Mouse (Mus musculus) intestine, embryonic 14.5 days (tissue): ENCODE measurements around the gene Doc2b. TPM values are rescaled to one million over a fixed set of nuclear protein-coding genes. Genes with fewer than 3 reads are reported as not detected.

ENCODE experiments used
- ATAC-seq: fragments of 200-750 bp; cut with Nextera tagmentation; replicated peaks from 2 replicates; pipeline ENCODE4 v1.8.0; 2017; ENCODE audit warnings: low read depth, moderate number of reproducible peaks, moderate TSS enrichment, moderate library complexity; ENCODE audit not compliant: low FRiP score, low TSS enrichment
- DNase-seq: peaks from one replicate; pipeline ENCODE4 v3.0.0-alpha.2; 2018; ENCODE audit warnings: low spot score
- H3K27ac ChIP-seq: fragments of 300-500 bp; sonication (generic); 2 replicates; pipeline ENCODE4 v1.5.1; 2014; ENCODE audit warnings: low read depth, mild to moderate bottlenecking, control low read depth
- H3K27me3 ChIP-seq: fragments of 300-500 bp; sonication (generic); replicated peaks from 2 replicates; pipeline ENCODE4 v1.6.1; 2014; ENCODE audit warnings: low read length, control low read depth; ENCODE audit not compliant: control insufficient read depth, insufficient read depth
- H3K36me3 ChIP-seq: fragments of 300-500 bp; sonication (generic); 2 replicates; pipeline ENCODE4 v1.6.1; 2014; ENCODE audit warnings: low read length, control low read depth; ENCODE audit not compliant: control insufficient read depth, insufficient read depth
- H3K4me1 ChIP-seq: fragments of 300-500 bp; sonication (generic); replicated peaks from 2 replicates; pipeline ENCODE4 v1.6.1; 2014; ENCODE audit warnings: low read length, control low read depth, mixed read lengths; ENCODE audit not compliant: control insufficient read depth, insufficient read depth
- H3K4me2 ChIP-seq: fragments of 300-500 bp; sonication (generic); 2 replicates; pipeline ENCODE4 v1.6.1; 2014; ENCODE audit warnings: low read length
- H3K4me3 ChIP-seq: fragments of 300-500 bp; sonication (generic); 2 replicates; pipeline ENCODE4 v1.5.1; 2014; ENCODE audit warnings: low read depth, low read length, control low read depth, mixed read lengths
- H3K9ac ChIP-seq: fragments of 300-500 bp; sonication (generic); 2 replicates; pipeline ENCODE4 v1.6.1; 2014; ENCODE audit warnings: mild to moderate bottlenecking, low read length
- H3K9me3 ChIP-seq: fragments of 300-500 bp; sonication (generic); 2 replicates; pipeline ENCODE4 v1.6.1; 2016; ENCODE audit warnings: low read length, control low read depth; ENCODE audit not compliant: control insufficient read depth
- WGBS: fragments of 180-500 bp; shearing (Covaris S2); extraction: QIAGEN DNeasy Blood & Tissue Kit; methylation state at CpG from one replicate; pipeline ENCODE4 v1.1.7; 2014; 5-methylcytosine and 5-hydroxymethylcytosine counted together
- polyA plus RNA-seq: library from polyadenylated mRNA; unstranded; fragments of >200 nt; fragmentation: Nextera tagmentation; extraction: Ambion mirVana; gene quantifications from 2 replicates; pipeline ENCODE4 v1.2.1, GENCODE M21; 2014

Doc2b gene
- polyA plus RNA-seq, 1 experiment from 2014 or later: 2.2 TPM

- ATAC-seq (no peak), DNase-seq (no peak)
- H3K27ac ChIP-seq: no peak overlapping the region
Observed at GRCm38 (mm10) chr11:75775919-75776318, 19.9 kb downstream of the Doc2b start.

GRCm38 (mm10) chr11:75772562-75772961 lies 23.3 kb downstream of the Doc2b start:
- ATAC-seq: no peak
- Histone ChIP-seq H3K4me3 (no peak overlapping the region), H3K27me3 (no peaks in the 10 kb centered on the region), H3K27ac (no peak overlapping the region), H3K9me3 (no peaks in the 10 kb centered on the region), H3K9ac (no peak overlapping the region), H3K4me1 (0 out of 2 replicates have a peak, but pooled peaks cover 7% of the 10 kb centered on the region), H3K4me2 (no peak overlapping the region), H3K36me3 (peaks cover 2% of the 10 kb centered on the region; the same call in 1 of the 2 replicates)
- WGBS: 75% methylated on average over 5 of the region's 5 CpGs
- DNase-seq: no peak

More at GRCm38 (mm10) chr11:75775919-75776318, 19.9 kb downstream of the Doc2b start:
- Histone ChIP-seq H3K4me2 (no peak overlapping the region), H3K36me3 (no peaks in the 10 kb centered on the region), H3K9me3 (no peaks in the 10 kb centered on the region), H3K4me1 (no peaks in the 10 kb centered on the region), H3K27me3 (no peaks in the 10 kb centered on the region), H3K4me3 (no peak overlapping the region), H3K9ac (no peak overlapping the region)
- 82% methylated on average over 1 of the region's 1 CpGs for WGBS

GRCm38 (mm10) chr11:75769206-75769605 lies 26.6 kb downstream of the Doc2b start:
- Histone ChIP-seq H3K4me3 (peak overlapping the region; percentile 17), H3K27ac (peak overlapping the region; percentile 43; the same call in 1 of the 2 replicates)
- WGBS: 2% methylated on average over 23 of the region's 23 CpGs

GRCm38 (mm10) chr11:75768091-75768989 lies 27.5 kb downstream of the Doc2b start:
- H3K9ac ChIP-seq: no peak overlapping the region
- H3K4me1 ChIP-seq: 0 out of 2 replicates have a peak, but pooled peaks cover 7% of the 10 kb centered on the region
- ATAC-seq (0 out of 2 replicates have a peak, but pooled peaks have one; percentile 17), DNase-seq (no peak)
- peak overlapping the region; percentile 45 for H3K4me2 ChIP-seq
- H3K27me3 ChIP-seq: no peaks in the 10 kb centered on the region
- no peaks in the 10 kb centered on the region for H3K9me3 ChIP-seq
- H3K4me3 ChIP-seq: no peak overlapping the region
- peaks cover 43% of the 10 kb centered on the region for H3K36me3 ChIP-seq
- H3K27ac ChIP-seq: peak overlapping the region; percentile 43; the same call in 1 of the 2 replicates
- 53% methylated on average over 6 of the region's 6 CpGs for WGBS

More at GRCm38 (mm10) chr11:75769206-75769605, 26.6 kb downstream of the Doc2b start:
- DNase-seq (peak; percentile 96), ATAC-seq (peak; percentile 90)
- peaks cover 34% of the 10 kb centered on the region for H3K36me3 ChIP-seq
- H3K9ac ChIP-seq: no peak overlapping the region
- H3K27me3 ChIP-seq: no peaks in the 10 kb centered on the region
- 0 out of 2 replicates have a peak, but pooled peaks cover 7% of the 10 kb centered on the region for H3K4me1 ChIP-seq
- H3K9me3 ChIP-seq: no peaks in the 10 kb centered on the region
- H3K4me2 ChIP-seq: peak overlapping the region; percentile 45

GRCm38 (mm10) chr11:75767014-75767413 lies 28.8 kb downstream of the Doc2b start:
- Histone ChIP-seq H3K27me3 (no peaks in the 10 kb centered on the region), H3K36me3 (peaks cover 56% of the 10 kb centered on the region), H3K4me3 (no peak overlapping the region), H3K27ac (no peak overlapping the region), H3K4me1 (0 out of 2 replicates have a peak, but pooled peaks cover 7% of the 10 kb centered on the region), H3K4me2 (no peak overlapping the region), H3K9me3 (no peaks in the 10 kb centered on the region), H3K9ac (no peak overlapping the region)
- DNase-seq (no peak), ATAC-seq (no peak)
- WGBS: 66% methylated on average over 2 of the region's 2 CpGs

GRCm38 (mm10) chr11:75765161-75765560 lies 30.7 kb downstream of the Doc2b start:
- 86% methylated on average over 8 of the region's 8 CpGs for WGBS
- ATAC-seq: no peak
- peaks cover 74% of the 10 kb centered on the region for H3K36me3 ChIP-seq

GRCm38 (mm10) chr11:75764521-75765023 lies 31.3 kb downstream of the Doc2b start:
- H3K4me3 ChIP-seq: no peak overlapping the region
- H3K4me2 ChIP-seq: no peak overlapping the region
- DNase-seq: no peak
- 0 out of 2 replicates have a peak, but pooled peaks cover 7% of the 10 kb centered on the region for H3K4me1 ChIP-seq
- H3K27me3 ChIP-seq: no peaks in the 10 kb centered on the region
- H3K9me3 ChIP-seq: no peaks in the 10 kb centered on the region
- ATAC-seq: no peak
- H3K27ac ChIP-seq: no peak overlapping the region
- peaks cover 80% of the 10 kb centered on the region for H3K36me3 ChIP-seq
- H3K9ac ChIP-seq: no peak overlapping the region
- WGBS: 86% methylated on average over 4 of the region's 4 CpGs

More at GRCm38 (mm10) chr11:75765161-75765560, 30.7 kb downstream of the Doc2b start:
- Histone ChIP-seq H3K4me3 (no peak overlapping the region), H3K27me3 (no peaks in the 10 kb centered on the region), H3K9me3 (no peaks in the 10 kb centered on the region), H3K9ac (no peak overlapping the region), H3K4me1 (0 out of 2 replicates have a peak, but pooled peaks cover 7% of the 10 kb centered on the region), H3K27ac (no peak overlapping the region), H3K4me2 (no peak overlapping the region)
- no peak for DNase-seq

GRCm38 (mm10) chr11:75762708-75763107 lies 33.1 kb downstream of the Doc2b start:
- Histone ChIP-seq H3K4me1 (no peaks in the 10 kb centered on the region), H3K27ac (no peak overlapping the region), H3K4me2 (no peak overlapping the region), H3K9me3 (no peaks in the 10 kb centered on the region), H3K27me3 (no peaks in the 10 kb centered on the region), H3K9ac (no peak overlapping the region), H3K36me3 (peaks cover 98% of the 10 kb centered on the region), H3K4me3 (no peak overlapping the region)
- ATAC-seq (no peak), DNase-seq (no peak)
- 85% methylated on average over 2 of the region's 2 CpGs for WGBS
